Mouse (Mus musculus): ENCODE results near the gene Mob3b.

- TF ChIP-seq POLR2AphosphoS2 (IDR thresholded peaks at IDR 0.05; ENCODE audit: insufficient read length, low read depth) = no peak
- no peak for TF ChIP-seq MYOD1 (IDR thresholded peaks at IDR 0.05; ENCODE audit: control insufficient read depth in 1 of 3, insufficient read length in 2 of 3, low read depth in 2 of 3)
- no peak for TF ChIP-seq POLR2A (IDR thresholded peaks at IDR 0.05; ENCODE audit: insufficient read length, low read depth)
- no peak for TF ChIP-seq TCF12 (IDR thresholded peaks at IDR 0.05; ENCODE audit: insufficient read depth, poor library complexity, severe bottlenecking)
Measured at GRCm38 (mm10) chr4:34966336-34966957, 190.8 kb downstream of the Mob3b start.

All from myocyte (in vitro differentiated cells).